Mouse (Mus musculus) erythroblast, embryonic 14.5 days (primary cell): ENCODE data around the gene Sdk2.

ENCODE experiments used
- GATA1 ChIP-seq: IDR thresholded peaks from 2 replicates; pipeline ENCODE4 v1.6.1; 2012; ENCODE audit warnings: low read length, inconsistent platforms, mixed read lengths
- TAL1 ChIP-seq: IDR thresholded peaks from 3 replicates; pipeline ENCODE4 v1.6.1; 2012; ENCODE audit warnings: low read length, inconsistent platforms, mixed read lengths

DNA sequence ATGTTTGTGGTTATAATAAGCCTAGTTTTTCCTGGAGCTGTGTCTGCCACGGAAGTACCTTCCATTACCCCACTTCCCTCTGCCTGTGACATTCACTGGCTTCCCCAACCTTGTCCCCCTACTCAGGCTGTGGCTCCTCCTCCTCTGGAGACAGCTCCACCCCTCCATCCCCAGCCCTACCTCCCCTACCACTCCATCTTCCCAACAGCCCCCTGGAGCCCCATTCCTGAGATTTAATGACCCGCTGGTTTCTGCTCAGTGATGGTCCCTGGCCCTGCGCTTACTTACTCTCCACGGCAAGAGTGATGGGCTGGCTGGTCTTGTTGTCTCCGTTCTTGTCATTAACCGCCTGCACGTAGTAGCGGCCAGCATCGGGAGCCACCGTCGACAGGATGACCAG, 181.9 kb downstream of the Sdk2 start:
- TF ChIP-seq GATA1 (no peak), TAL1 (no peak)
